Mouse (Mus musculus): ENCODE results near the gene Trpv1. TPM values are rescaled to one million over a fixed set of nuclear protein-coding genes. Genes with fewer than 3 reads are reported as not detected.

The Trpv1 gene
- polyA plus RNA-seq, 1 experiment from 2014 or later = 0.21 TPM

DNA sequence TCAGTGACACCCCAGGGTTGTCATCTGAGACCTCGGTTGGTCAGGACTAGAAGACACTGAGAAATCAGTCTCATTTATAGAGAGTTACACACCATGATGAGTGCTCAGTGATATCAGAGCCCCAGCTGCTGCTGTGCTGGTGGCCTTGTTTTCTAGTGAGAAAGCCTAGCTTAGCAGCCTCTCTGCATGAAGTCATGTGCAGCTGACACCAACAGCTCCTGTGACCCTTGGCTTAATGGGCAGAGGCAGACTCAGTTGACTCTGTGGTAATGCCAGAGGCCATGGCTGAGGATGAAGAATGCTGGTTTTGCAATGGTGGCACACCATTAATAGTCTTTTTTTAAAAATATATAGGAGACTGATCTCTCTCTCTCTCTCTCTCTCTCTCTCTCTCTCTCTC, 55.5 kb downstream of the Trpv1 start:
- H3K4me3 ChIP-seq = no peak overlapping the region
- no peaks in the 10 kb centered on the region for H3K9me3 ChIP-seq
- WGBS = 89% methylated on average over 1 of the region's 1 CpGs
- no peak for ATAC-seq (replicated peaks)
- no peaks in the 10 kb centered on the region for H3K36me3 ChIP-seq (replicated peaks)
- H3K9ac ChIP-seq = no peak overlapping the region
- no peaks in the 10 kb centered on the region for H3K27me3 ChIP-seq (replicated peaks)
- H3K4me1 ChIP-seq = no peaks in the 10 kb centered on the region
- no peak overlapping the region for H3K27ac ChIP-seq
- no peak overlapping the region for H3K4me2 ChIP-seq

DNA sequence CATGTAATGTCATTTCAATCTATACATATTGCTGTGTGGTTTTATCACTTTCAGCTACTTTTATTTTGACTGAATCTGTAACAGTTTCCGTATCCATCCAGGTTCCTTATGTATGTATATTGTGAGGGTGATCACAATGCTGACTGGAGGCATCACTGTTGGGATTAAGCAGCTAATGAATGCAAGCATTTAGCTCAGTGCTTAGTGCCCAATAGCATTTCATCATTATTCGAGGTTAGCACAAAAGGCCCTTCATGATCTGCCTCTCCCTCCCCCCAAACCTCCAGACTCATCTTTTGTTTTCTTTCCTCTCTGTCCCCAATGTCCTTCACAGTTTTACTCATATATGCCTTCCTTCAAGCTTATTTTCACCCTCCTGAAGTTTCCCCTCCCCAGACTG, 69.0 kb downstream of the Trpv1 start:
- 6% methylated on average over 2 of the region's 2 CpGs for WGBS
- H3K4me2 ChIP-seq = no peak overlapping the region
- no peaks in the 10 kb centered on the region for H3K4me1 ChIP-seq
- H3K4me3 ChIP-seq = no peak overlapping the region
- no peak for ATAC-seq (replicated peaks)
- no peak overlapping the region for H3K27ac ChIP-seq
- no peak overlapping the region for H3K9ac ChIP-seq
- no peaks in the 10 kb centered on the region for H3K27me3 ChIP-seq (replicated peaks)
- no peaks in the 10 kb centered on the region for H3K9me3 ChIP-seq
- H3K36me3 ChIP-seq (replicated peaks) = no peaks in the 10 kb centered on the region

Other genes starting within 250 kb of the Trpv1 start
- gene P2rx1, start 235.2 kb upstream of the Trpv1 start, polyA plus RNA-seq (2015; fragmentation: Nextera tagmentation; extraction: Ambion mirVana) = 0.33 and 0.45 TPM in 2 replicates
- 29.8 and 30.6 TPM in 2 replicates for gene Camkk1, start 215.3 kb upstream of the Trpv1 start, polyA plus RNA-seq (2015; fragmentation: Nextera tagmentation; extraction: Ambion mirVana)
- gene Ncbp3, start 186.5 kb upstream of the Trpv1 start, polyA plus RNA-seq (2015; fragmentation: Nextera tagmentation; extraction: Ambion mirVana) = 10.9 and 12.7 TPM in 2 replicates
- 0.15 and 0.27 TPM in 2 replicates for gene Itgae, start 143.7 kb upstream of the Trpv1 start, polyA plus RNA-seq (2015; fragmentation: Nextera tagmentation; extraction: Ambion mirVana)
- gene Haspin, start 96.0 kb upstream of the Trpv1 start, polyA plus RNA-seq (2015; fragmentation: Nextera tagmentation; extraction: Ambion mirVana) = 2.2 and 2.6 TPM in 2 replicates
- 0.36 and 0.40 TPM in 2 replicates for gene P2rx5, start 73.9 kb upstream of the Trpv1 start, polyA plus RNA-seq (2015; fragmentation: Nextera tagmentation; extraction: Ambion mirVana)
- 116 TPM in 2 replicates for gene Emc6, start 57.3 kb upstream of the Trpv1 start, polyA plus RNA-seq (2015; fragmentation: Nextera tagmentation; extraction: Ambion mirVana)
- 156 and 161 TPM in 2 replicates for gene Tax1bp3, start 57.2 kb upstream of the Trpv1 start, polyA plus RNA-seq (2015; fragmentation: Nextera tagmentation; extraction: Ambion mirVana)
- gene Ctns, start 35.2 kb upstream of the Trpv1 start, polyA plus RNA-seq (2015; fragmentation: Nextera tagmentation; extraction: Ambion mirVana) = 19.9 and 20.8 TPM in 2 replicates
- gene Shpk, start 34.8 kb upstream of the Trpv1 start, polyA plus RNA-seq (2015; fragmentation: Nextera tagmentation; extraction: Ambion mirVana) = 1.8 and 2.2 TPM in 2 replicates
- gene Trpv3, start 33.1 kb downstream of the Trpv1 start, polyA plus RNA-seq (2015; fragmentation: Nextera tagmentation; extraction: Ambion mirVana) = 0.14 and 0.22 TPM in 2 replicates
- 1.2 and 1.4 TPM in 2 replicates for gene Aspa, start 95.3 kb downstream of the Trpv1 start, polyA plus RNA-seq (2015; fragmentation: Nextera tagmentation; extraction: Ambion mirVana)
- gene Gm49340, start 95.4 kb downstream of the Trpv1 start, polyA plus RNA-seq (2015; fragmentation: Nextera tagmentation; extraction: Ambion mirVana) = not detected in 2 replicates
- gene Spata22, start 95.4 kb downstream of the Trpv1 start, polyA plus RNA-seq (2015; fragmentation: Nextera tagmentation; extraction: Ambion mirVana) = 0.13 and 0.22 TPM in 2 replicates
- not detected in 2 replicates for gene Olfr20, start 116.5 kb downstream of the Trpv1 start, polyA plus RNA-seq (2015; fragmentation: Nextera tagmentation; extraction: Ambion mirVana)
- gene Olfr376, start 137.0 kb downstream of the Trpv1 start, polyA plus RNA-seq (2015; fragmentation: Nextera tagmentation; extraction: Ambion mirVana) = not detected in 2 replicates
- not detected in 2 replicates for gene Olfr1, start 165.3 kb downstream of the Trpv1 start, polyA plus RNA-seq (2015; fragmentation: Nextera tagmentation; extraction: Ambion mirVana)
- not detected in 2 replicates for gene Olfr378, start 194.2 kb downstream of the Trpv1 start, polyA plus RNA-seq (2015; fragmentation: Nextera tagmentation; extraction: Ambion mirVana)
- not detected in 2 replicates for gene Olfr380, start 223.2 kb downstream of the Trpv1 start, polyA plus RNA-seq (2015; fragmentation: Nextera tagmentation; extraction: Ambion mirVana)